Mouse (Mus musculus) kidney, adult 8-10 months (tissue): ENCODE data around the gene Tnni3.
"Not testable (repeated sequence)": the region's sequence is repeated elsewhere in the genome, so short reads cannot be mapped to it uniquely, and the experiment has no call there.

Experiments
- DNase-seq, 2 experiments: peaks; one replicate each; pipeline ENCODE4 v3.0.0; 2022

The Tnni3 gene

GRCm38 (mm10) chr7:4524212-4524922, at the start of gene Tnni3:
TSS of gene Tnni3 (minus strand) at chr7:4524229.
- DNase-seq, result peak in 1 of 2 experiments; percentile 46

DNA sequence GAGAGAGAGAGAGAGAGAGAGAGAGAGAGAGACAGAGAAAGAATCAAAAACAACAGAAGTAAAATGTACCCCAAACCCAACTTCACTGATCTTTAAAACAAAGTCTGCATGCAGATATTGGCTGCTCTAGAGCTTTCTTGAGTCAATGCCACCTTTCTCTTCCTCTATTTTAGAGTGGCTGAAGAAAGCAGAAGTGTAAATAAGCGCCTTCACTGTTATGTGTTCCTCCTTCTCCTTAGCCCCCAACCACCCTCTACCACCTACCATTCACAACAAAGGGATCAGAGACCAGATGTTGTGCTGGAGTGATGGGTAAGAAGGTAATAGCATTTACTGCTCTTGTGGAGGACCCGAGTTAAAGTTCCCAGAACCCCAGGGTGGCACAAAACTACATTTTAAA, 48.3 kb upstream of the Tnni3 start:
- DNase-seq, result not testable (repeated sequence)

GRCm38 (mm10) chr7:4562660-4563059, 38.6 kb upstream of the Tnni3 start:
- DNase-seq, result no peak

GRCm38 (mm10) chr7:4557167-4557560, 33.1 kb upstream of the Tnni3 start:
- DNase-seq, result no peak

- peak; percentile 49 to 66 for DNase-seq
These were observed 32.5 kb upstream of the Tnni3 start for GRCm38 (mm10) chr7:4556256-4557166.

DNA sequence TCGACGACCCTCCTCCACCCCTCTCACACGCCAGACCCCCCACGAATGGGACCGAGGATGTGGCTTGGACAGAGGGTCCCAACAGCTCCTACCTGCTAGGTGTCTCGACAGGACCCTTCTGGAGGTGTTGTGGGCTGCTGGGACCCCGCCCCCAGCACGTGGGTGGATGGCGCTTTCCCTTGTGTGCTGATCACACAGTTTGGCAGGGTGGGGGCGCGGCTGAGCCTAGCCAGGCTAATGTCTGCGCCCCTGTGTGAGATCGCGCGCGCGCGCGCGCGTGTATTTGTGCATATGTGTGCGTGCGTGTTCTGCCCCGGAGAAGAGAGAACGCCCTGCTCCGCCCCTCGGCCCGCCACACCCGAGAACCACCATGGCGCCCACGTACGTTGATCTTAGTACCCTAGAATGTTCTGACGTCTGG, 23.2 kb upstream of the Tnni3 start, which contains the start of gene Syt5:
Syt5 (minus strand) TSS at position 321 of the 421 bp plus-strand sequence.
- no peak for DNase-seq

DNA sequence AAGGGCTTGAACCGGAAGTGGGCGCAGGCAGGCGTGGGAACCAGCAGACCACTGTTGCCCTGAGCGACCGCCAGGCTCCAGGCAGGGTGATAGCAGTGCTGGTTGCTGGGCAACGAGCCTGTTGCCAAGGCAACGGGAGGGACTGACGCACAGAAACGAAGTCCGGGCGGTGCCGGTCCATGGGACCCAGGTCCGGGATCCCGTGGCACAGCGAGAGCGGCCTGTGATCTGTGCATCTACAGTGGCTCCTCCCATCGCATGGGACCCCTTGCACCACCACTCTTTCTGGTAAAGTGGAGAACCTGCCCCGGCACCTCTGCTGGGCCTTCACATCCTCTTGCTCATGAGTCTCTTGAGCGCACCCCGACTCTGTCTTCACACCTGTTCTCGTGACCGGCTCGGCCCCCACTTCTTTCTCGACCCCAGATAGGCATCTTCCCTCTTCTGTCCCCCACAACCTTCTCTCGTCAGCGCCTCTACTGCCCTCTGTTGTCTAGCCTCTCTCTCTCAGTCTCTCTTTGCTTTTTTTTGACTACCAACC, 22.6 kb upstream of the Tnni3 start:
- DNase-seq, result peak in 1 of 2 experiments; percentile 23

DNA sequence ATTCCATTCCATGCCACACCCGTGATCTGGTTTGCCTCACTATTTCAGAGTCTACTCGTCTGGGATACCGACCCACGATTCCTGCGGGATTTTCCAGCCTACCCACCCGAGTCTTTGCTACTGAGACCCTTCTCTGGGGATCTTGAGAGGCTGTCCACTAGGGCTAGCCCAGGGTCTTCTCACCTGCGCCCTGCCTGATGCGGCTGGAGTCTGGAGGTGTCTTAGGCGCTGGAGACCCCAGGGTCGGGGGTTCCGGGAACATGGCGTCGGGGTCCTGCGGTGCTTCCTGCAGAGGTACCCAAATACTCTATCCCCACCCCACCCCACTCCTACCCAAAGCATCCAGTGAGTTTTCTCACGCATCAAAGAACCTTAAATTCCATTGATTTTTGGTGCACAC, 22.0 kb upstream of the Tnni3 start:
- no peak for DNase-seq

GRCm38 (mm10) chr7:4542013-4542412, 18.0 kb upstream of the Tnni3 start:
- DNase-seq, result no peak

GRCm38 (mm10) chr7:4541344-4541743, 17.3 kb upstream of the Tnni3 start:
- DNase-seq, result no peak

GRCm38 (mm10) chr7:4539019-4539418, 15.0 kb upstream of the Tnni3 start:
- DNase-seq, result no peak

- DNase-seq, result no peak
These were observed 13.2 kb upstream of the Tnni3 start for GRCm38 (mm10) chr7:4537181-4537580.

DNA sequence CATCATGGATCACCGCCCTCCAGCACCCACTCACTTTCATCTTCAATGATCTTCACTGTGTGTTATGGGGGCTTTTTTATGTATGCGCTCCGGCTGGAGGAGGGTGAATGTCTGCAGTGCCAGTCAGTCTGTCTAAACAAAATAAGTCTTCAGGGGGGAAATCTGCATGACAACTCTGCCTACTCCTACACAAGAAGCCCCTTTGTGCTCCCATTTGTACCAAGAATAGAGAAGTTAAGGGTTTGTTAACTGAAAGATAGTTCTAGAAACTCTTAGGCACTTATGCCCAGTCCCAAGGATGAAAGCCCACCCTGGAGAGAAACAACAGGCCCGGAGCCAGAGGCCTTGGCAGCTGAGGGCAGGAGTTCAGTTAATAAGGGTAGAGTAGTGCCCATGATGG, 12.3 kb upstream of the Tnni3 start:
- DNase-seq, result no peak

DNA sequence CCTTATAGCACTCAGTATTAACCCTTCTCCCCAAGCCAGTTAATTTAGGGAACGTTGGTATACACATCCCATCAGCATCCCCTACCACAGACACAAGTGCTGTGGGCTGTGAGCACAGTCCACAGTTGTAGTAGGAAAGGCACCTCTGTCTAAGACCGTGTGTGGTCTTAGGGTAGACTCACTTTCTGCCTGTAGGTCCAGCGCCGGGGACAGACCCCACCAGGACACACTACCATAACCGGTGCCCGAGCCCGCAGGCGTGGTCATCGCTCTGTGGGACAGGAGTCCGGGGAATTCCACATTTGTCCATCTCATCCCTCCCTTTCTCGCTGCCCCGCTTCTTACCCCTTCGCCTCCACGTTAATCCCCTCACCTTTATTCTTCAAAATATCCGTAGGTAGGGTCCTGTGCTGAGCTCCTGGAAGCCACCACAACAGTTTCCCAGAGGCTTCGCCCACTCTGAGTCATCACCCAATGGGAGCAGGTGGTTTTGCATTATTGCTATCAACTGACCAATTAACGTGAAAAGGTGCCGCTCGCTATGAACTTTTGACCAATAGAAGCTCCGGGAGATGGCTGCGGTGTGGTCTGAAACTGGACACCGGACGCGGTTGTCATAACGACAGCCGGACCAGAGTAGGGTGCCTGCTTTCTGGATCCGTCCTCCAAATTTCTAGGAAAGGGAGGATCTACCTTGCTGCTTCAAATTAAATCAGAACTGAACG, 8.1 kb upstream of the Tnni3 start, which contains the start of gene Dnaaf3:
Dnaaf3 (minus strand) TSS at position 449 of the 725 bp plus-strand sequence.
- peak; percentile 79 to 84 for DNase-seq

- not testable (repeated sequence) for DNase-seq
These were observed 6.1 kb upstream of the Tnni3 start for GRCm38 (mm10) chr7:4530166-4530565.

GRCm38 (mm10) chr7:4527302-4527689, 3.3 kb upstream of the Tnni3 start:
- no peak for DNase-seq

DNA sequence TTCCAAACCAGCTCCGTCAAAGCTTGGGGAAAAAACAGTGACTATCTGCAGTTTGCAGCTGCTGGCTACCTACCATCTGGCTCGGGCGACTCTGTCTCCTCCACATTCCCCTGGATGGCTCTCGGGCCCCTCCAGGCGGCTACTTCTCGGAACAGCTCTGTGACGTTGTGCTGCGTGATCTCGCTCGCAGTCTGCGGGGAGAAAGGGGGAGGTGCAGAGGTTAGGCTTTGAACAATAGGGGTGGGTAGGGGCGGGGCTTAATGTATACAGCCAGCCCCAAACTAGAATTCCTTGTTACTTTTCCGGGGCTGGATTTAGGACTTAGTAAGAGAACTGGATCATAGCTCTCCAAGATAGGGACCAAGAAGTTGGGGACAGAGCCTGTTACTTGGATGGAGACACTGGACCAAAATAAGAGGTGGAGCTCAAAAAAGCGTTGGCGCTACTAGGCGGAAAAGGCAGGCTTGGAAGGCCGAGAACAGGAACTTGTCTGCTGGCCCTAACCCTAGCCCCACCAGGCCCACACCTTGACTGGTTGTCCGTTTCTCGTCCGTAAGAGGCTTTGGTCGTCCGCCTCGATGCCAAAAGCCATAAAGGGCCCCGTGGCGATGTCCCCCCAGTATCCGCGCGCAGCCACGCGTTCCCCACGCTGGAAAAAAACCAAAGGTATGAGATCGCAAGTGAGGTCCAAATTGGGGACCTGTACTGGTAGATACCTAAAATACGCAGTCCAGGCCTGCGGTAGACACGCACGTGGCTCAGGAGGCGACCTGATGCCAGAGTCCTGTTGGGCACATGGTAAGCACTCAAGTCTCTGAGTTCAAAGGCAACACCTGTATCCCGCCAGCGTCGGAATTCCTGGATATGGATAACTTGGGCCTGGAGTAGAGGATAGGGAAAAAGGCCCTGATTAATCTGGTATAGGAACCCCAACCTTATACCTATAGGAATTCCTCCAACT, 2.6 kb upstream of the Tnni3 start:
- peak; percentile 52 to 65 for DNase-seq

DNA sequence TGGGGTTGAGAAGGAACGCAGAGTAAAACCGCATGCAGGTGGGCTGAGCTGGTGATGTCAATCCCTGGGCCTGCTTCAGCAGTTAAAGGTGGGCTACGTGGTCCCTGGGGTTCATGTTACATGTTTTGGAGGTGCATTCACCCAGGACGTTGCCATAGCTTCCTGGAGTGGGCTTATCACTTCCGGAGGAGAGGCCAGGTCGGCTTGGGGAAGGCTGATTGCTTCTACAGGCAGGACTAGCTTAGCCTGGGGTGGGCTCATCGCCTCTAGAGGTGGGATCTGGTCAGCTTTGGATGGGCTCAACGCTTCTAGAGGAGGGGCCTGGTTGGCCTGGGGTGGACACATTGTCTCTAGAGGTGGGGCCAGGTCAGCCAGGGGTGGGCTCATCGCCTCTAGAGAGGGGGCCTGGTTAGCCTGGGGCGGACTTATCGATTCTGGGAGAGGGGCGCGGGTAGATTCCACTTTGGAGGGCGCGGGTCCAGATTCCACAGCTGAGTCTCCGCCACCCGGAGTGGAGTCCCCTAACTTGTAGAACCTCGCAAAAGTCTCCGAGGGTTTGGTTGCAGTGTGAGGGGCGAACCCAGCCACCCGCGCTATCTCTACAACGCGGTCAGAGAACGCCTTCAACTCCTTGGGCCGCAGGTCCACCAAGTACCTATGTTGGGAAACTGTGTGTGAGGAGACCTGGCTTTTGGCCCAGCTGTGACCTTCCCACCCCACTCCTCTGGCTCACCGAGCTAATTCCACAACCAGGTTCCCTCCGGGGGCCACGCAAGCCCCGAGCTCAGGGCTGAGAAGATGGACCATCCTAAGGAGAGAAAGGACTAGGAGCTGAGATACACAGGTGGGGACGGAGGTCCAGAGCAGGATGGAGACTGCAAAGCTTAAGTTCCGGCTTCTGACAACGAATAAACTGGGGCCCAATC, 561 bp downstream of the Tnni3 start:
- DNase-seq, result no peak

DNA sequence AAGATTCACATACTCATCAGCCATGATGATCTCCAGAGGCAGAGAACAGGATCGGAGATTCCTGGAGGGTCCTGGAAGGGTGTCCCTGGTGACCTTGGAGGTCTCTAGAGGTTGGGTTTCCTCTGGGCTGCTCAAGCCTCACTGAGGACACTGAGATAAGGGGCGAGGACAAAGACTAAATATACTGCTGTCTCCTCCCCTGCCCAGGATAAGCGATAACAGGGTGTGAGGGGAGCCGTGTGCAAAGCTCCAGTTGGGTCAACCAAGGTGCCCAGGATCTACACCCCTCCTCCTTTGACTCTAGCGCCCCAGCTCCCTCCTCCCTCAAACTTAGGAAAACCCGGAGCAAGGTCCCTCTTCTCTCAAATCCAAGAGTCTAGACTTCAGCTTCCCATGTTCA, 1.7 kb downstream of the Tnni3 start:
- DNase-seq, result no peak

DNA sequence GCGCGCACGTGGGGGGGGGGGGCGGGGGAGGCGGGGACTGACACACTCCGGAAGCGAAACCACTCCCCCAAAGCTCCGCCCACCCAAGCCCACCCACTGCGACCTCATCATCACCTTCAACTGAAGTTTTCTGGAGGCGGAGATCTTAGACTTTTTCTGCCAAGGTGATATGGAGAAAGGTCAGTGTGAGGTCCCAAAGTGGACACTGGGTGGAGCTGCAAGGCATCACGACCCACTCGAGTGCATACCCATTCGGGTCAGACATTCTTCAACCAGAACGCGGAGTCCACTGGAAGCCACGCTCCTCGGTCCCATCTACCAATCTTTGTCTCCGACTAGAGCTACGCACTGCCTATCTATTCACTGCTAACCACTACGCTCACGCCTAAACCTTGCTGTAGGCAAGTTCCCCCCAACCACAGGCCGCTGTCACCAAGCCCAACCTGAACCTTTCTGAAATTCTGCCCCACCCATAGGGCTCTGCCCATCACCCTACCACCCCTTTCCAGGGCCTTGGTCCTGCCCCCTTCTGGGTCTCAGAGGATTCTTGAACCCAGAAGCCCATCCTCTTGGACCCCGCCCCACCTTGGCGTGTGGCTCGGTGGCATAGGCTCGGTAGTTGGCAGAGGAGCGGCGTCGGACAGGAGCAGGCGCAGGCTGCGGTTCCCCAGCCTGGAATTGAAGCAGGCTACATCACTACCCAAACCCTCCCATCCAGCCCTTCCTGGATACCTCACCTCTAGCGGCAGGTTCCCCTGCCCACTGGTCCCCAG, 2.6 kb downstream of the Tnni3 start:
- DNase-seq, result no peak
